Mouse (Mus musculus): ENCODE measurements around the gene Pgam2. TPM values are rescaled to one million over a fixed set of nuclear protein-coding genes. Genes with fewer than 3 reads are reported as not detected.

Gene Pgam2
- total RNA-seq, 2 experiments from 2014 or later, result 914 to 924 TPM

DNA sequence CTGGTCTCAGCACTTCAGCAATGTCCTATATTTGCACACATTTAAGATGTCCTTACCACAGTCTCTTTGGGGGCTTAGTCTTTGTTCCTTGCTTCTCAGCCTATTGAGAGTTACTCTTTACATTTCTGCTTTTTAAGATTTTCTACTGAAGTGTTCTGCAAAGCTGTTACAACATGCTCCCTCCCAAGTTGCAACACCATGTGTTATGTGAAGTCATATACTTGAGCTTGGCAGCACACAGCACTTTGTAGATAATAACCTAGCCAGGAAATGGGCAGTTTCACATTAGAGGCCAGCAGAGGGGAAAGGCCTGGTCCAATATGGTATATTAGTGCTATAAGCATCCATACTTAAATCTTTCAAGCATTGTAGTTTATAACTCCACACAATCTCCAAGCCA, 17.8 kb downstream of the Pgam2 start:
- intact Hi-C loops (cut with DNase I), result loop anchor here (5.0 kb wide), 2 partner anchors 52 to 102 kb away; partner anchors contain the start of gene Polm
- DNase-seq (ENCODE audit: low spot score), result no peak

DNA sequence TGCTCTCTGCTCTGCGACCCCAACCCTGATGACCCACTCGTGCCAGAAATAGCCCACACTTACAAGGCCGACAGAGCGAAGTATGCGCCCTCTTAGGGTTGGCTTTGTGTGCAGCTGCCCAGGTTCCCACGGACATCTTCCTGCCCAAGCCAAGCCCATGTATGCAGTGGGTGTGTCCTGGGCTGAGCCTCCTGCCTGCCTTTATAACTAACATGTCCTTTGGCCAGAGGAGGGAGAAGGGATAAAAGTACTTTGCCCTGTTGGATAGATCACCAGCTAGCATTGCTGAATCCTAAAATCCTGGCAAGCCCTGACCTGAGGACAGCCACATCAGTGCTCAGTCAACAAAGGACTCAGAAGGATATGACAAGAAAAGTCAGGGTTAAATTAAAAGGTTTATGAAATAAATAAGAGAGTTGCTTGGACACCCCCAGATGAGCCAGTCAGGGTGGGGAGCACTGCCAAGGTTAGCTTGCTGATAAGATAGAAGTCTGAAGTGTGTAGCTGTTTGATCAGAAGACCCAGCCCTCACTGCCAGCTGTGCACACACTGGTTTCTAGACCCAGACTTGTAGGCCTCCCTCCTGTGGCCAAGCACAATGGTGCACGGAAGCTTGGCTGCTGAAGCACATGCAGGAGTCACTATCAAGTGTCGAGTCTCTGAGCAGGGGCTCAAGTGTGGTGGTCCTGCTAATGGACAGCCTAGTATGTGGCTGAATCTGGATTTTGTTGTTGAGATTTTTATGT, 21.2 kb downstream of the Pgam2 start:
- intact Hi-C loops (cut with DNase I), result no loop called here
- DNase-seq (ENCODE audit: low spot score), result no peak

DNA sequence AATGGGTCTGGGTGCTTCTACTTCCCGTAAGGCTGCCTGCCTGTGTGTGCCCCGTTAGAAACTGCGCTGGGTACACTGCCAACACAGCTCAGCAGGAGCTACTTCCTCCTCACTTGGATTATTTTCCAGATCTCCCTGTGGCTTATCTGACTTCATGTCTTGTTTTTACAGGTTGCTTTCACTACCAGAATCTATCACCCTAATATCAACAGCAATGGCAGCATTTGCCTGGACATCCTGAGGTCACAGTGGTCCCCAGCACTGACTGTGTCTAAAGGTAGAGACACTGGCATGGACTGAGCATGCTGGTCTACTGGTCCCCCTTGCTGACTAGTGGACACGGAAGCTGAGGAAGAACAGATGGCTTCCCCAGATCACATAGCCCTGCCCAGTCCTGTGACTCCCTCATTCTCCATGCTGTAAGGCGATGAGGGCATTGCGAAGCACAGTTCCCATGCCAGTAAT, 23.5 kb downstream of the Pgam2 start:
- no peak for DNase-seq (ENCODE audit: low spot score)
- intact Hi-C loops (cut with DNase I), result no loop called here

DNA sequence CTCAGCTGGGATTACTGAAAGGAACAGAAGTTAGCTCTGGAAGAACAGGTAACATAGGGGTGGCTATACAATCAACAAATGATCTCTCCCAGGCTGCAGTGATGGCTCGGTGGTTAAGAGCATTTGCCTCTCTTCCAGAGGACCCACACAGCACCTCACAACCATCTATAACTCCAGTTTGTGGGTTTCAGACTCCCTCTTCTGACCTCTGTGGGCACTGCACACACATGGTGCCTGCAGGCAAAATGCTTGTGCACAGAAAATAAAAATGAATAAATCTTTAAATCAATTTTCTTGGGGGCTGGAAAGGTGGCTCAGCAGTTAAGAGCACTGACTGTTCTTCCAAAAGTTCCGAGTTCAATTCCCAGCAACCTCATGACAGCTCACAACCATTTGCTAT, 25.1 kb downstream of the Pgam2 start:
- intact Hi-C loops (cut with DNase I), result no loop called here
- no peak for DNase-seq (ENCODE audit: low spot score)

DNA sequence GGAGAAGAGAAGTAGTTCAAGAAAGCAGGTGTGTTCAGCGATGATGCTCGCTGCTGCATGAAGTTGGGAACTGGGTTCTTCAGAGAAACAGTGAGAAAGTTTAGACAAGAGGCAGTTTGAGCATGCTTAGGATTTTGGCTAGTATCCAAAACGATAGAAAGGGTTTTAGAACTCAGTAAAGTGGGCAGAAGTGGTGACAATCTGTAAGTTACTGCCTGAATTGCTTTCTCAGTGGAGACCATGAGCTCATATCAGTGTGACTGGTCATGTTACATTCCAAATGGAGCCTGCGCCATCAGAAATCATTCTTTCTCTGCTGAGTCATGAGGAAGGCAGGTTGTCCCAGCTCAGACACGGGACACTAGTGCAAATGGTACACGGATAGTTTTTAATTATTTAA, 37.5 kb downstream of the Pgam2 start:
- no peak for DNase-seq (ENCODE audit: low spot score)
- intact Hi-C loops (cut with DNase I), result no loop called here

DNA sequence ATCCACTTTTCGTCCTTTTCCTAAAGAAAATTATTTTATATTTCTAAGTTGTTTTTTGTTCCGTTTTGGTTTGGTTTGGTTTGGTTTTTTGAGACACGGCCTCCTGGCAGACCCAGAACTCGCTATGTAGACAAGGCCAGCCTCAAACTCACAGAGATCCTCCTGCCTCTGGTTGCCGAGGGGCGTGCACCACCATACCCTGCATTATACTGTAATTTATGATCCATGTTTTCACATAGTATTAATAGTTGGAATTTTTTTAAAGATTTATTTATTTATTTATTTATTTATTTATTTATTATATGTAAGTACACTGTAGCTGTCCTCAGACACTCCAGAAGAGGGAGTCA, 40.9 kb downstream of the Pgam2 start:
- intact Hi-C loops (cut with DNase I), result loop anchor here (5.0 kb wide), 1 partner anchor 55 kb away; no protein-coding TSS in a partner anchor
- no peak for DNase-seq (ENCODE audit: low spot score)

DNA sequence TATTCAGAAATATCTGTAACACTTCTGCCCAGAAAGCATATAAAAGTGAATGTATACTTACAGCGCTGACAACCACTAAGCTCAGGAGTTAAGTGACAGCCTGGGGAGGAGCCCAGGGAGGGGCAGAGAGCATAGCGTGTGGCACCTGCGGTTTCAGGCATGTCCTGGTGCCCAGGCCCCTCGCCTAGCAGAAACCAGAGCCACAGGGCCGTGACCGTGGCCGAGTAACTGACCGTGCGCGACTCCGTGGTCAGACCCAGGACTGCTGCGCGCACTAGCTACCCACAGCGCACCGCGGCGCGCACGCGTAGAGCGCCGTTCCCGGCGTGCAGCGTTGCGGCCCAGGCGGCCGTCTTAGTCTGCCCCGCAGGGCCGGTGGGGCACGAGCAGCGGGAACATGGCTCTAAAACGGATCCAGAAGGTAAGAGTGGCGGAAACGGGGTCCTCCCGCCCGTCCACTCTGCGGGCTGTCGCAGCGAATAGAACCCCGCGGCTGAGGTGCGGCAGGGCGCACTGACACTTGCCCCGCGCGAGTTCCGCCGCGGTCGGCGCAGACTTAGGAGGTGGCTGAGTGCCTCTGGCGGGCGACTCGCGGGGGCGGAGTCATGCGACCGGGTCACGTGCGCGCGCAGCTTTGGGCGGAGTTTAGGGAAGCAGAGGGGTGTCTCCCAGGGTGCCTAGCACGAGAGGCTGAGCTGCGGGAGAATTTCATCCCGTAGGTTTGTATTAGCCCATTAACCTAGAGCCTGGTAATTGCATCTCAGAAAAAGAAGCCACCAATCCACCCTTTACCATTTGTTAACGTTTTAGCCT, 41.5 kb downstream of the Pgam2 start, which contains the start of gene Urgcp:
Gene Urgcp, minus strand, starts transcription at position 557 of the 813 bp plus-strand sequence.
- intact Hi-C loops (cut with DNase I), result loop anchor here (2.0 to 5.0 kb wide), 3 partner anchors 21 to 55 kb away; partner anchors contain the start of gene Dbnl
- DNase-seq (ENCODE audit: low spot score), result peak; percentile 90

DNA sequence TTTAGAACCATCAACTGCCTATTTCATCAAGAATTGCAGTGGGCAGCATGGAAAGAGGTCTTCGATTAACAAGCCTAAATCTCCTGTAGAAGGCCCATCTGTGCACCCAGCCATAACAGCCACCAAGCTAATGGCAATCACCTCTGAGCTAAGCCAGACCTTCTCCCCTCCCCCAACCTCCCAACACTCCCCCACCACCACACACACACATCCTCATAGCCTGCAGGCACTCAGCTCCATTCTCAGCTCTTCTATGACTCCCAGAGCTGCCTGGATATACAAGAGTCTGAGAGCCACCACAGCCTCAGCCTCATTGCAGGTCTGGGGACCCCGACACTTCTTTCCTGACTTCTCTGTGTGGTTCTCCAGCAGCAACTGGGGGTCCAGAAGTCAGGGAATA, 49.8 kb downstream of the Pgam2 start:
- intact Hi-C loops (cut with DNase I), result no loop called here
- no peak for DNase-seq (ENCODE audit: low spot score)

Other genes with a start within 250 kb of the Pgam2 start
- not detected for gene Ankrd36, start 234.0 kb downstream of the Pgam2 start, total RNA-seq (2021)
- 100 to 1,000 TPM; 145 to 152 TPM for gene Mrps24, start 88.1 kb downstream of the Pgam2 start, total RNA-seq (2021)
- 10 to 100 TPM; 56.7 to 68.6 TPM for gene Urgcp, start 41.4 kb downstream of the Pgam2 start, total RNA-seq (2021)
- gene Dbnl, start 15.2 kb downstream of the Pgam2 start, total RNA-seq (2021), result 10 to 100 TPM; 26.1 to 27.2 TPM
- gene Polm, start 34.3 kb upstream of the Pgam2 start, total RNA-seq (2021), result 1 to 10 TPM; 3.0 to 3.6 TPM
- 10 to 100 TPM; 18.5 to 23.3 TPM for gene Aebp1, start 58.2 kb upstream of the Pgam2 start, total RNA-seq (2021)
- gene Pold2, start 74.6 kb upstream of the Pgam2 start, total RNA-seq (2021), result 10 to 100 TPM; 29.2 to 33.2 TPM
- 100 to 1,000 TPM; 742 to 813 TPM for gene Myl7, start 95.0 kb upstream of the Pgam2 start, total RNA-seq (2021)
- 1 to 10 TPM; 7.4 to 9.4 TPM for gene Gck, start 146.3 kb upstream of the Pgam2 start, total RNA-seq (2021)
- gene Ykt6, start 152.0 kb upstream of the Pgam2 start, total RNA-seq (2021), result 10 to 100 TPM; 60.9 to 64.9 TPM